Mouse (Mus musculus) midbrain, embryonic 14.5 days (tissue): ENCODE results near the gene Micu1. TPM values are rescaled to one million over a fixed set of nuclear protein-coding genes. Genes with fewer than 3 reads are reported as not detected.

Experiments used
- ATAC-seq: fragments of 200-750 bp; cut with Nextera tagmentation; 2 replicates; pipeline ENCODE4 v1.8.0; 2017; ENCODE audit warnings: moderate number of reproducible peaks, moderate library complexity; ENCODE audit not compliant: low FRiP score, low TSS enrichment
- DNase-seq: peaks from one replicate; pipeline ENCODE4 v3.0.0-alpha.2; 2015
- H3K27ac ChIP-seq: fragments of 300-500 bp; sonication (generic); replicated peaks from 2 replicates; pipeline ENCODE4 v1.5.1; 2014; ENCODE audit warnings: mild to moderate bottlenecking, low read depth, low read length, moderate library complexity
- H3K27me3 ChIP-seq: fragments of 300-500 bp; sonication (generic); 2 replicates; pipeline ENCODE4 v1.6.1; 2014; ENCODE audit warnings: low read length, control low read depth, mixed read lengths; ENCODE audit not compliant: control insufficient read depth, insufficient read depth
- H3K36me3 ChIP-seq: fragments of 300-500 bp; sonication (generic); 2 replicates; pipeline ENCODE4 v1.6.1; 2014; ENCODE audit warnings: low read length, control low read depth; ENCODE audit not compliant: control insufficient read depth, insufficient read depth
- H3K4me1 ChIP-seq: fragments of 300-500 bp; sonication (generic); 2 replicates; pipeline ENCODE4 v1.6.1; 2014; ENCODE audit warnings: mild to moderate bottlenecking, antibody characterized with exemption, low read length, control low read depth; ENCODE audit not compliant: control insufficient read depth, insufficient read depth
- H3K4me2 ChIP-seq: fragments of 300-500 bp; sonication (generic); 2 replicates; pipeline ENCODE4 v1.6.1; 2014; ENCODE audit warnings: mild to moderate bottlenecking, low read length, moderate library complexity
- H3K4me3 ChIP-seq: fragments of 300-500 bp; sonication (generic); replicated peaks from 2 replicates; pipeline ENCODE4 v1.5.1; 2014; ENCODE audit warnings: low read depth, low read length
- H3K9ac ChIP-seq: fragments of 300-500 bp; sonication (generic); replicated peaks from 2 replicates; pipeline ENCODE4 v1.6.1; 2014; ENCODE audit warnings: mild to moderate bottlenecking, low read length, moderate library complexity
- H3K9me3 ChIP-seq: fragments of 300-500 bp; sonication (generic); 2 replicates; pipeline ENCODE4 v1.6.1; 2016; ENCODE audit warnings: low read length, control low read depth, mixed read lengths; ENCODE audit not compliant: control insufficient read depth
- WGBS: fragments of 180-500 bp; shearing (Covaris S2); extraction: QIAGEN DNeasy Blood & Tissue Kit; methylation state at CpG from one replicate; pipeline ENCODE4 v1.1.7; 2014; 5-methylcytosine and 5-hydroxymethylcytosine counted together
- polyA plus RNA-seq: library from polyadenylated mRNA; unstranded; fragments of >200 nt; fragmentation: Nextera tagmentation; extraction: Ambion mirVana; gene quantifications from 2 replicates; pipeline ENCODE4 v1.2.1, GENCODE M21; 2014

Micu1 gene
- polyA plus RNA-seq, 1 experiment from 2014 or later, result 69.3 TPM

GRCm38 (mm10) chr10:59831950-59832349, 129.7 kb downstream of the Micu1 start:
- Histone ChIP-seq H3K27me3 (no peaks in the 10 kb centered on the region), H3K9ac (no peak overlapping the region), H3K4me2 (no peak overlapping the region), H3K9me3 (no peaks in the 10 kb centered on the region), H3K4me3 (no peak overlapping the region), H3K4me1 (no peaks in the 10 kb centered on the region), H3K36me3 (peaks cover 28% of the 10 kb centered on the region), H3K27ac (no peak overlapping the region)
- no peak for DNase-seq
- 93% methylated on average over 7 of the region's 7 CpGs for WGBS
- ATAC-seq, result no peak

GRCm38 (mm10) chr10:59835301-59836155, 133.3 kb downstream of the Micu1 start:
- Histone ChIP-seq H3K4me2 (no peak overlapping the region), H3K4me1 (no peaks in the 10 kb centered on the region), H3K27ac (no peak overlapping the region), H3K36me3 (0 out of 2 replicates have a peak, but pooled peaks cover 3% of the 10 kb centered on the region), H3K9me3 (no peaks in the 10 kb centered on the region), H3K9ac (no peak overlapping the region), H3K27me3 (no peaks in the 10 kb centered on the region), H3K4me3 (no peak overlapping the region)
- ATAC-seq (no peak), DNase-seq (no peak)
- 89% methylated on average over 14 of the region's 14 CpGs for WGBS

- DNase-seq, result no peak
- Histone ChIP-seq H3K4me3 (no peak overlapping the region), H3K9ac (no peak overlapping the region), H3K9me3 (no peaks in the 10 kb centered on the region), H3K36me3 (0 out of 2 replicates have a peak, but pooled peaks cover under 1% of the 10 kb centered on the region), H3K4me2 (no peak overlapping the region), H3K27ac (no peak overlapping the region), H3K4me1 (no peaks in the 10 kb centered on the region), H3K27me3 (no peaks in the 10 kb centered on the region)
- WGBS, result 99% methylated on average over 5 of the region's 5 CpGs
- no peak for ATAC-seq
Measured at GRCm38 (mm10) chr10:59837490-59837889, 135.2 kb downstream of the Micu1 start.

- no peak for ATAC-seq
- Histone ChIP-seq H3K4me1 (no peaks in the 10 kb centered on the region), H3K36me3 (no peaks in the 10 kb centered on the region), H3K4me3 (no peak overlapping the region), H3K9me3 (no peaks in the 10 kb centered on the region), H3K9ac (no peak overlapping the region), H3K27me3 (no peaks in the 10 kb centered on the region), H3K4me2 (no peak overlapping the region), H3K27ac (no peak overlapping the region)
- 94% methylated on average over 8 of the region's 8 CpGs for WGBS
- no peak for DNase-seq
Measured at GRCm38 (mm10) chr10:59841434-59841833, 139.2 kb downstream of the Micu1 start.

- Histone ChIP-seq H3K27ac (no peak overlapping the region), H3K27me3 (no peaks in the 10 kb centered on the region), H3K36me3 (no peaks in the 10 kb centered on the region), H3K4me2 (no peak overlapping the region), H3K9ac (no peak overlapping the region), H3K9me3 (no peaks in the 10 kb centered on the region), H3K4me1 (no peaks in the 10 kb centered on the region), H3K4me3 (no peak overlapping the region)
- DNase-seq (no peak), ATAC-seq (no peak)
- 47% methylated on average over 5 of the region's 5 CpGs for WGBS
Measured at GRCm38 (mm10) chr10:59843125-59843524, 140.8 kb downstream of the Micu1 start.

- Histone ChIP-seq H3K27ac (no peak overlapping the region), H3K4me2 (no peak overlapping the region), H3K4me1 (no peaks in the 10 kb centered on the region), H3K27me3 (no peaks in the 10 kb centered on the region), H3K36me3 (no peaks in the 10 kb centered on the region), H3K9ac (no peak overlapping the region), H3K9me3 (no peaks in the 10 kb centered on the region), H3K4me3 (no peak overlapping the region)
- DNase-seq, result no peak
- no peak for ATAC-seq
- WGBS, result 89% methylated on average over 9 of the region's 9 CpGs
Measured at GRCm38 (mm10) chr10:59844686-59845085, 142.4 kb downstream of the Micu1 start.

- no peaks in the 10 kb centered on the region for H3K27me3 ChIP-seq
- DNase-seq, result no peak
- WGBS, result 78% methylated on average over 6 of the region's 6 CpGs
- no peaks in the 10 kb centered on the region for H3K36me3 ChIP-seq
- ATAC-seq, result no peak
- no peaks in the 10 kb centered on the region for H3K4me1 ChIP-seq
- no peak overlapping the region for H3K4me3 ChIP-seq
- H3K4me2 ChIP-seq, result no peak overlapping the region
- no peaks in the 10 kb centered on the region for H3K9me3 ChIP-seq
- no peak overlapping the region for H3K9ac ChIP-seq
- no peak overlapping the region for H3K27ac ChIP-seq
Measured at GRCm38 (mm10) chr10:59846416-59846815, 144.1 kb downstream of the Micu1 start.

- 79% methylated on average over 11 of the region's 11 CpGs for WGBS
- Histone ChIP-seq H3K9me3 (no peaks in the 10 kb centered on the region), H3K4me1 (no peaks in the 10 kb centered on the region), H3K9ac (no peak overlapping the region), H3K27ac (no peak overlapping the region), H3K4me2 (no peak overlapping the region), H3K36me3 (no peaks in the 10 kb centered on the region), H3K27me3 (no peaks in the 10 kb centered on the region), H3K4me3 (no peak overlapping the region)
- ATAC-seq (no peak), DNase-seq (no peak)
Measured at GRCm38 (mm10) chr10:59848079-59848877, 146.0 kb downstream of the Micu1 start.
